Mouse (Mus musculus) CH12.LX (cell line): Measurements from ENCODE around the gene Clip1.
"Not testable (repeated sequence)": the region's sequence is repeated elsewhere in the genome, so short reads cannot be mapped to it uniquely, and the experiment has no call there.

Source experiments
- CTCF ChIP-seq, 2 experiments: IDR thresholded peaks in 1 of 2; conservative IDR thresholded peaks in 1 of 2; 2 replicates each; pipeline ENCODE4 v1.5.1; 2011 to 2012; ENCODE audit warnings: low read depth in 2 of 2, low read length in 2 of 2, improper control_type of control experiment in 1 of 2, inconsistent platforms in 1 of 2, mild to moderate bottlenecking in 1 of 2, moderate library complexity in 1 of 2
- ELF1 ChIP-seq: IDR thresholded peaks from 2 replicates; pipeline ENCODE4 v1.6.1; 2014; ENCODE audit warnings: low read depth, mild to moderate bottlenecking, inconsistent platforms, low read length, improper control_type of control experiment
- EP300 ChIP-seq: IDR thresholded peaks from 2 replicates; pipeline ENCODE4 v1.6.1; 2011; ENCODE audit warnings: low read length, improper control_type of control experiment
- HCFC1 ChIP-seq: IDR thresholded peaks from 2 replicates; pipeline ENCODE4 v1.6.1; 2012; ENCODE audit warnings: low read depth, mild to moderate bottlenecking, inconsistent platforms, low read length, improper control_type of control experiment
- JUN ChIP-seq: IDR thresholded peaks from 2 replicates; pipeline ENCODE4 v1.6.1; 2011; ENCODE audit warnings: low read depth, mild to moderate bottlenecking, low read length, improper control_type of control experiment, moderate library complexity; ENCODE audit not compliant: insufficient read depth
- MAX ChIP-seq: IDR thresholded peaks from 2 replicates; pipeline ENCODE4 v1.6.1; 2011; ENCODE audit warnings: low read length, improper control_type of control experiment
- MXI1 ChIP-seq: IDR thresholded peaks from 2 replicates; pipeline ENCODE4 v1.6.1; 2011; ENCODE audit warnings: mild to moderate bottlenecking, low read depth, low read length, improper control_type of control experiment
- MYC ChIP-seq: IDR thresholded peaks from 2 replicates; pipeline ENCODE4 v1.6.1; 2011; ENCODE audit warnings: low read depth, mild to moderate bottlenecking, improper control_type of control experiment, low read length
- POLR2A ChIP-seq: IDR thresholded peaks from 2 replicates; pipeline ENCODE4 v1.6.1; 2011; ENCODE audit warnings: low read depth, mild to moderate bottlenecking, improper control_type of control experiment, low read length
- TBP ChIP-seq: conservative IDR thresholded peaks from 2 replicates; pipeline ENCODE4 v1.6.1; 2011; ENCODE audit warnings: low read depth, low read length, improper control_type of control experiment
- USF1 ChIP-seq: IDR thresholded peaks from 2 replicates; pipeline ENCODE4 v1.6.1; 2014; ENCODE audit warnings: low read depth, mild to moderate bottlenecking, inconsistent platforms, low read length, improper control_type of control experiment
- ZKSCAN1 ChIP-seq: IDR thresholded peaks from 2 replicates; pipeline ENCODE4 v1.6.1; 2012; ENCODE audit warnings: low read depth, inconsistent platforms, low read length, improper control_type of control experiment, borderline replicate concordance
- ZMIZ1 ChIP-seq: IDR thresholded peaks from 2 replicates; pipeline ENCODE4 v1.6.1; 2012; ENCODE audit warnings: low read depth, mild to moderate bottlenecking, inconsistent platforms, low read length, improper control_type of control experiment
- ZNF384 ChIP-seq: IDR thresholded peaks from 2 replicates; pipeline ENCODE4 v1.6.1; 2012; ENCODE audit warnings: low read depth, low read length, improper control_type of control experiment, inconsistent platforms

DNA sequence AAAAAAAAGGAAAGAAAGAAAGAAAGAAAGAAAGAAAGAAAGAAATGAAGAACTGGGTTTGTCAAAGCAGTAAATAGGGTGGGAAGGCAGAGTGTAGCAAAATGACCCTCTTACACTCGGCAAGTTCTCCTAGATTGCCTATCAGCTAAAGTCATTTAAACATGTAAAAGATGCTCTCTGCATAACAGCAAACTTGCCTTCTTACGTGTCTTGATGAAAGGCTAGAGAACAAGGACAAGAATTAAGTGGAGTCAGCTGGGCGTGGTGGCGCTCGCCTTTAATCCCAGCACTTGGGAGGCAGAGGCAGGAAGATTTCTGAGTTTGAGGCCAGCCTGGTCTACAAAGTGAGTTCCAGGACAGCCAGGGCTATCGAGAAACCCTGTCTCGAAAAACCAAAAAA lies 39.4 kb upstream of the Clip1 start:
- not testable (repeated sequence) for TF ChIP-seq CTCF (conservative IDR thresholded peaks at IDR 0.05 in 1 of 2, IDR thresholded peaks at IDR 0.05 in 1 of 2; ENCODE audit: low read depth in 2 of 2, low read length in 2 of 2); USF1; POLR2A; JUN; TBP; ELF1; ZMIZ1; MYC; EP300; ZKSCAN1; MAX; MXI1; HCFC1
- TF ChIP-seq ZNF384 = peak; percentile 1; the same call in 1 of the 2 replicates
